Mouse (Mus musculus): ENCODE results near the gene Fbxo24.

Fbxo24 gene

GRCm38 (mm10) chr5:137568223-137568798 lies 60.5 kb downstream of the Fbxo24 start:
- intact Hi-C loops (cut with DNase I) = no loop called here

- intact Hi-C loops (cut with DNase I) = no loop called here
Observed at GRCm38 (mm10) chr5:137566416-137566815, 62.4 kb downstream of the Fbxo24 start.

DNA sequence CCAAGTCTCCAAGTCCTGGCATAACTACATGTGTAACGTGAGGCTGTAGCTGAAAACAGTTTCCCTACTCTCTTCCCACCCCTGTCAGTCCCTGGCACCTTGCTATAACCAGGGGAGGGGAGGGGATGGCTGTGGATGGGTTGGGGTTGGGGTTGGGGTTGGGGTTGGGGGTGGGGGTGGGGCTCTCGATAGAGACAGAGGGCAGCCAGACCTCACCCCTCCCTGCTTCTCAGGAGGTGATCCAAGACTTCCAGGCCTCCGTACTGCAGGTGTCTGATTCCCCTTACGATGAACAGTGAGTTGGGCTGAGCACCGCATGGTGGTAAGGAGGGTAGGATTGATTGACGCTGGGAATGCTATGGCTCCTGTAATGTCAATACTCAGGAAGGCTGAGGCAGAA lies 63.1 kb downstream of the Fbxo24 start:
- intact Hi-C loops (cut with DNase I) = no loop called here

DNA sequence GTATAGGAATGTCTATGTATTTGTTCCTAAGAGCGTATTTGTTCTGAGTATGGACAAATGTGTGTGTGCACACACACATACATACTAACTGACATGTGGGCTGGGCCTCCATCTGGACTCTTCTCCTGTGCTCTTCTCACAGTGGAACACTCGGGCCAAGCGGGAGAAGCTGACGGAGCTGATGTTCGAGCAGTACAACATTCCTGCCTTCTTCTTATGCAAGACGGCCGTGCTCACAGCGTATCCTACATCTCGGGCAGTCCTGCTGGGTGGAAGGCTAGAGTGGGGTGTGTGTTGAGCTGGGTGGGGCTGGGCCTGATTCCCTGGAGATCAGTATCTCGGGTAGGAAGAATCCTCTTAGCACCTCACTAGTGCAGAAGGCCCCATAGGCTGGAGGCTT lies 65.8 kb downstream of the Fbxo24 start:
- intact Hi-C loops (cut with DNase I) = no loop called here
